Mouse (Mus musculus) megakaryocyte, embryonic 14.5 days (primary cell): ENCODE data around the gene Coq5.

Source experiments
- FLI1 ChIP-seq: IDR thresholded peaks from 2 replicates; pipeline ENCODE4 v1.6.1; 2012; ENCODE audit warnings: low read length, inconsistent platforms, mixed read lengths
- GATA1 ChIP-seq: IDR thresholded peaks from 3 replicates; pipeline ENCODE4 v1.6.1; 2012; ENCODE audit warnings: mixed read lengths, low read length, inconsistent platforms, borderline replicate concordance

GRCm38 (mm10) chr5:115262502-115263291 lies 16.8 kb upstream of the Coq5 start:
- TF ChIP-seq GATA1, result no peak
- no peak for TF ChIP-seq FLI1
